Mouse (Mus musculus) gastrocnemius, postnatal 25 days (tissue): ENCODE results near the gene Fbxo17. TPM values are rescaled to one million over a fixed set of nuclear protein-coding genes. Genes with fewer than 3 reads are reported as not detected.
A peak's percentile ranks its signal among the peaks of the same experiment; 100 is the strongest.
"Not testable (repeated sequence)": the region's sequence is repeated elsewhere in the genome, so short reads cannot be mapped to it uniquely, and the experiment has no call there.

Experiments
- DNase-seq: peaks from one replicate; pipeline ENCODE4 v3.0.0; 2022
- long read RNA-seq, 2 experiments: library from polyadenylated mRNA; stranded (forward); transcript quantifications; one replicate each; pipeline ENCODE4 v2.0.0; 2021
- total RNA-seq, 2 experiments: library from RNA; stranded (reverse); gene quantifications; 1 replicate in 1 of 2; 2 replicates in 1 of 2; pipeline ENCODE4 v1.2.3; 2021

The Fbxo17 gene
- total RNA-seq = 1 to 10 TPM; 5.7 to 6.0 TPM
- long read RNA-seq, experiment 1, transcript Fbxo17-202 (8 exons, 1,806 nt) = major isoform, 11 of 16 reads
- long read RNA-seq, experiment 1, partial matches to known transcripts = 0 of 16 reads
- long read RNA-seq, experiment 1, other reads (novel, unspliced or antisense) = 0 of 16 reads
- long read RNA-seq, experiment 2, transcript Fbxo17-202 (8 exons, 1,806 nt) = major isoform, 5 of 9 reads
- long read RNA-seq, experiment 2, partial matches to known transcripts = 1 of 9 reads
- long read RNA-seq, experiment 2, other reads (novel, unspliced or antisense) = 1 of 9 reads

GRCm38 (mm10) chr7:28716590-28717281, at the start of gene Fbxo17:
Fbxo17 (plus strand) TSS chr7:28716804.
- DNase-seq = peak; percentile 68

GRCm38 (mm10) chr7:28671172-28671571, 45.4 kb upstream of the Fbxo17 start:
- no peak for DNase-seq

- DNase-seq = no peak
These were observed 44.3 kb upstream of the Fbxo17 start for GRCm38 (mm10) chr7:28672276-28672675.

GRCm38 (mm10) chr7:28672786-28673185, 43.8 kb upstream of the Fbxo17 start:
- DNase-seq = not testable (repeated sequence)

- no peak for DNase-seq
These were observed 41.6 kb upstream of the Fbxo17 start for GRCm38 (mm10) chr7:28674994-28675393.

- no peak for DNase-seq
These were observed 40.9 kb upstream of the Fbxo17 start for GRCm38 (mm10) chr7:28675746-28676145.

- DNase-seq = no peak
These were observed 39.6 kb upstream of the Fbxo17 start for GRCm38 (mm10) chr7:28676811-28677541.

- DNase-seq = no peak
These were observed 39.0 kb upstream of the Fbxo17 start for GRCm38 (mm10) chr7:28677624-28678023.

GRCm38 (mm10) chr7:28691075-28691474, 25.5 kb upstream of the Fbxo17 start:
- no peak for DNase-seq

- peak; percentile 9 for DNase-seq
These were observed 23.9 kb upstream of the Fbxo17 start, which contains the start of gene Fbxo27 for GRCm38 (mm10) chr7:28692545-28693320. Fbxo27 (plus strand) TSS chr7:28692849.

GRCm38 (mm10) chr7:28693321-28693966, 23.2 kb upstream of the Fbxo17 start:
- peak; percentile 57 for DNase-seq

- DNase-seq = no peak
These were observed 22.2 kb upstream of the Fbxo17 start for GRCm38 (mm10) chr7:28694423-28694822.

GRCm38 (mm10) chr7:28694966-28695511, 21.6 kb upstream of the Fbxo17 start:
- DNase-seq = no peak

GRCm38 (mm10) chr7:28697277-28697676, 19.3 kb upstream of the Fbxo17 start:
- DNase-seq = no peak

GRCm38 (mm10) chr7:28700269-28700668, 16.3 kb upstream of the Fbxo17 start:
- no peak for DNase-seq

GRCm38 (mm10) chr7:28701306-28701705, 15.3 kb upstream of the Fbxo17 start:
- DNase-seq = not testable (repeated sequence)

- DNase-seq = no peak
These were observed 13.9 kb upstream of the Fbxo17 start for GRCm38 (mm10) chr7:28702601-28703143.

- no peak for DNase-seq
These were observed 7.2 kb upstream of the Fbxo17 start for GRCm38 (mm10) chr7:28709454-28709853.

GRCm38 (mm10) chr7:28710962-28711361, 5.6 kb upstream of the Fbxo17 start:
- no peak for DNase-seq

- no peak for DNase-seq
These were observed 1.9 kb upstream of the Fbxo17 start for GRCm38 (mm10) chr7:28714667-28715066.

- DNase-seq = no peak
These were observed 1.0 kb upstream of the Fbxo17 start for GRCm38 (mm10) chr7:28715598-28715997.
